Mouse (Mus musculus) C2C12 (cell line): ENCODE measurements around the gene Adgrb2. TPM values are rescaled to one million over a fixed set of nuclear protein-coding genes. Genes with fewer than 3 reads are reported as not detected.

Experiments used
- H3K27me3 ChIP-seq: one replicate; pipeline ENCODE4 v1.6.1; 2011; ENCODE audit not compliant: control insufficient read depth, insufficient read depth, insufficient read length
- H3K36me3 ChIP-seq: one replicate; pipeline ENCODE4 v1.6.1; 2011; ENCODE audit not compliant: control insufficient read depth, insufficient read depth
- H3K4me3 ChIP-seq: one replicate; pipeline ENCODE4 v1.5.1; 2011; ENCODE audit warnings: mild to moderate bottlenecking, control low read depth; ENCODE audit not compliant: poor library complexity, insufficient read depth, severe bottlenecking
- H3K79me2 ChIP-seq: one replicate; pipeline ENCODE4 v1.6.1; 2011; ENCODE audit not compliant: control insufficient read depth, insufficient read depth
- H3K79me3 ChIP-seq: one replicate; pipeline ENCODE4 v1.6.1; 2011; ENCODE audit warnings: low read depth, control low read depth
- H3ac ChIP-seq: one replicate; pipeline ENCODE3; 2011; ENCODE audit warnings: low read depth; ENCODE audit not compliant: control insufficient read depth, insufficient read length
- CEBPB ChIP-seq: IDR thresholded peaks from one replicate; pipeline ENCODE4 v1.6.1; 2011; ENCODE audit warnings: low read depth, mild to moderate bottlenecking, control low read depth, moderate library complexity
- CTCF ChIP-seq: IDR thresholded peaks from one replicate; pipeline ENCODE4 v1.5.1; 2011; ENCODE audit not compliant: control insufficient read depth, insufficient read depth, insufficient read length
- FOSL1 ChIP-seq: IDR thresholded peaks from one replicate; pipeline ENCODE4 v1.8.0; 2011; ENCODE audit warnings: mild to moderate bottlenecking, low read length; ENCODE audit not compliant: poor library complexity, insufficient read depth, severe bottlenecking
- MAX ChIP-seq: IDR thresholded peaks from one replicate; pipeline ENCODE4 v1.6.1; 2011; ENCODE audit warnings: mild to moderate bottlenecking, control low read depth
- MYOD1 ChIP-seq: IDR thresholded peaks from one replicate; pipeline ENCODE4 v1.6.1; 2011; ENCODE audit warnings: low read depth; ENCODE audit not compliant: control insufficient read depth, insufficient read length
- MYOG ChIP-seq: IDR thresholded peaks from one replicate; pipeline ENCODE4 v1.6.1; 2011; ENCODE audit not compliant: control insufficient read depth, insufficient read length; ENCODE audit errors: extremely low read depth
- USF1 ChIP-seq: IDR thresholded peaks from one replicate; pipeline ENCODE4 v1.6.1; 2011; ENCODE audit warnings: low read depth, mild to moderate bottlenecking, control low read depth, moderate library complexity
- polyA plus RNA-seq: library from polyadenylated mRNA; unstranded; fragments of >200 nt; fragmentation: generic; extraction: Trizol; gene quantifications from one replicate; pipeline ENCODE4 v1.2.1, GENCODE M21; 2012; ENCODE audit warnings: missing spikeins

Gene Adgrb2
- polyA plus RNA-seq, 1 experiment, result 0.06 TPM

DNA sequence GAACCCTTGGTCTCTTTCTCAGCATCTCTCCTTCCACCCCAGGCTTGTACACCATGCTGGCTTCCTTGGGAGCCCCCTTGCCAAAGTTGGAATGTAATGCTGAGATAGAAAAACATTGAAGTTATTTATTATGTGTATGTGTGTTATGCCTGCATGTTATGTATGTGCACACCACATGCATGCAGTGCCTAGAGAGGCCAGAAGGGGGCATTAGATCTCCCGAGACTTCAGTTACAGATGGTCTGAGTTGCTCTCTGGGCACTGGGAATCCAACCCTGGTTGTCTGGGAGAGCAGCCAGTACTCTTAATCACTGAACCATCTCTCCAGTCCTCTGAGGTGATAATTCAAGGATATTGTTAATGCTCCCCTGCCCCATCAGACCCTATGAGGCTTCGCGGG is 67.6 kb downstream of the Adgrb2 start:
- no peaks in the 10 kb centered on the region for H3K79me2 ChIP-seq
- TF ChIP-seq FOSL1 (no peak), MYOD1 (no peak), CTCF (no peak), USF1 (no peak)
- no peak overlapping the region for H3ac ChIP-seq
- no peak overlapping the region for H3K4me3 ChIP-seq
- no peaks in the 10 kb centered on the region for H3K36me3 ChIP-seq
- H3K79me3 ChIP-seq, result no peaks in the 10 kb centered on the region
- no peaks in the 10 kb centered on the region for H3K27me3 ChIP-seq

DNA sequence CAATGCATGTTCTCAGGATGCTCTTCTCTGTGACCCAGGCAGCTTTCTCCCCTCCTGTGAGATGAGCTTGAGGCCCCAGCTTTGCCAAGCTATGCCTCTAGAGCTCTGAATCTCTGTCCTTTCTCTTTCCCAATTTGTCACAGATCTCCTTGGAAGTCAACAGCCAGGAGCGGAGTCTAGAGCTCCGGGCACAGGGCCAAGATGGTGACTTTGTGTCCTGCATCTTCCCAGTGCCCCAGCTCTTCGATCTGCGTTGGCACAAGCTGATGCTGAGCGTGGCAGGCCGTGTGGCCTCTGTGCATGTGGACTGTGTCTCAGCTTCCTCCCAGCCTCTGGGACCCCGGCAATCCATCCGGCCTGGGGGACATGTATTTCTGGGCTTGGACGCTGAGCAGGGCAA is 68.4 kb downstream of the Adgrb2 start:
- no peaks in the 10 kb centered on the region for H3K27me3 ChIP-seq
- H3K36me3 ChIP-seq, result no peaks in the 10 kb centered on the region
- no peak overlapping the region for H3ac ChIP-seq
- no peak for TF ChIP-seq USF1
- TF ChIP-seq MAX, result no peak
- TF ChIP-seq MYOG, result no peak
- no peak for TF ChIP-seq MYOD1
- no peak for TF ChIP-seq FOSL1
- no peak for TF ChIP-seq CEBPB
- no peak for TF ChIP-seq CTCF
- H3K4me3 ChIP-seq, result no peak overlapping the region
- no peaks in the 10 kb centered on the region for H3K79me2 ChIP-seq
- H3K79me3 ChIP-seq, result no peaks in the 10 kb centered on the region

DNA sequence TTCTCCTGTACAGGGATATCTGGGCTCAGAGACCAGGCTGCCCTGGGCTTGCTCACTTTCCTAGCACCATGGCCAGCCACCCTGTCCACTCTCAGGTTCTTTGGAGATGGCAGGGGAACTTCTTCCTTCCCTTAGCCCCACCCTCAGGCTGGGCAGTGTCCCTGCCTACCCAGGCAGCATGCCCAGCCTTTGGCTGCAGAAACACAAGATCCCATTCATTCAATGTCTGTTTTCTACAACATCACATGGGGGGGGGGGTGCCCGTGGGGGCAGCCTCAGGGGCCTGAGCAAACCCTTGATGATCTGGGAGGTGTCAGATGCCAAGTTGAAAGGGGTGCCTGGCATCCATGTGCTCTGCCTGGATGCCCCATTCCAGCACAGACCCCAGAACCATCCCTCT is 70.1 kb downstream of the Adgrb2 start:
- no peaks in the 10 kb centered on the region for H3K27me3 ChIP-seq
- TF ChIP-seq CEBPB (no peak), USF1 (no peak), CTCF (no peak), MYOG (no peak), FOSL1 (no peak), MYOD1 (no peak), MAX (no peak)

DNA sequence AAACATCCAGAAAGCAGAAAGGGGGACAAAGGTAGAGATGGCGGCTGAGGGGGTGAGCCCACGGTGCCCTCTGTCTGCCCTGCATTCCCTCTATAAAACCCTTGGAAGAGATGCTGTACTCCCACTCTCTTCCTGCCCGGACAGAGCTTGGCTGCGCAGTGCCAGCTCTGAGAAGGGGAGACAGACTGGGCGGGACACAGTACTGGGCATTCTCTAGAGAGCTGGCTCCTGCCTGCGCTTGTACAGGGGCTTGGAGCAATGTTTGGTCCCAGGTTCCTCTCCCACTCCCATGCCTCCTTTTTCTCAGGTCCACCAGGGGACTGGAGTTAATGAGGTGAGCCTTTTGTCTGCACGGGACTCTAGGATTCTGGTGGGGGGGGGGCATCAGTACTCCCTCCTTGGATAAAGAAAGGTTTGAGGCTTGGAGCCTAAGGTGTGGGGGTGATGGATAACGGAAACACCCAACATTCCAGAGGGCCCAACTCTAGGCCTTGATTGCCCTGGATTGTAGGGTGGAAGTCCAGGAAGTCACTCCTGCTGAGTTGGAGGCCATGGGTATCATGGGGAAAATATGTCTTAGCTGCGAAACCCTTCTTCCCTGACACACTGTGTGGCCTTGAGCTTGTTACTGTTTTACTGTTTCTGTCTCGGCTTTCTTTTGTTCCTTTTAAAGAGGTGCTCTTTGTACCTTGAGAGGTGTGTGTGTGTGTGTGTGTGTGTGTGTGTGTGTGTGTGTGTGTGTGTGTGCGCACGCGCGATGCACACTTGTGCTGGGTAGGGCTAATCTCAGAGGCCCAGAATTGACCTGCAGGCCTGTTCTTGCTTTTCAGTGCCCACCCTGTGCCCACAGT is 70.7 kb downstream of the Adgrb2 start:
- H3ac ChIP-seq, result no peak overlapping the region
- H3K4me3 ChIP-seq, result no peak overlapping the region
- TF ChIP-seq MYOG, result no peak
- no peak for TF ChIP-seq USF1
- no peak for TF ChIP-seq CTCF
- TF ChIP-seq MYOD1, result no peak
- no peak for TF ChIP-seq MAX
- no peak for TF ChIP-seq CEBPB
- TF ChIP-seq FOSL1, result no peak
- H3K79me2 ChIP-seq, result no peaks in the 10 kb centered on the region
- H3K79me3 ChIP-seq, result no peaks in the 10 kb centered on the region
- no peaks in the 10 kb centered on the region for H3K27me3 ChIP-seq
- H3K36me3 ChIP-seq, result peaks cover 5% of the 10 kb centered on the region

More for the DNA sequence above, 70.1 kb downstream of the Adgrb2 start:
- H3K79me2 ChIP-seq, result no peaks in the 10 kb centered on the region
- no peak overlapping the region for H3ac ChIP-seq
- H3K79me3 ChIP-seq, result no peaks in the 10 kb centered on the region
- no peak overlapping the region for H3K4me3 ChIP-seq
- peaks cover 5% of the 10 kb centered on the region for H3K36me3 ChIP-seq

DNA sequence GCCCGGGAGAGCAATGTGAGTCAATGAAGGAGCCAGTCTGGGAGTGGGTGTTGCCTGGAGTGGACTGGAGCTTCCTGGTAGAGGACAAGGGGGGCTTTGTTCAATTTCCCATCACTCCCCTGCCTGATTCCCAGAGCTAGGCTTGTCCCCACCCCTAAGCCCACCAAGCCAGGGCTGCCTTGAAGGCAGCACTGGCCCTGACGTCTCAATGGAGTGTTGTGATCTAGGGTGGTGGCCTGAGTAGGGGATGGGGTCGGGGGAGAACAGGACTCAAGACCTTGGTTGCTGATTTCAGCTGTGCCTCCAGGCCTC is 71.3 kb downstream of the Adgrb2 start:
- H3K36me3 ChIP-seq, result peaks cover 5% of the 10 kb centered on the region
- H3ac ChIP-seq, result no peak overlapping the region
- no peaks in the 10 kb centered on the region for H3K79me2 ChIP-seq
- no peak overlapping the region for H3K4me3 ChIP-seq
- H3K79me3 ChIP-seq, result no peaks in the 10 kb centered on the region
- no peaks in the 10 kb centered on the region for H3K27me3 ChIP-seq
- TF ChIP-seq MYOD1, result no peak
- TF ChIP-seq FOSL1, result no peak

DNA sequence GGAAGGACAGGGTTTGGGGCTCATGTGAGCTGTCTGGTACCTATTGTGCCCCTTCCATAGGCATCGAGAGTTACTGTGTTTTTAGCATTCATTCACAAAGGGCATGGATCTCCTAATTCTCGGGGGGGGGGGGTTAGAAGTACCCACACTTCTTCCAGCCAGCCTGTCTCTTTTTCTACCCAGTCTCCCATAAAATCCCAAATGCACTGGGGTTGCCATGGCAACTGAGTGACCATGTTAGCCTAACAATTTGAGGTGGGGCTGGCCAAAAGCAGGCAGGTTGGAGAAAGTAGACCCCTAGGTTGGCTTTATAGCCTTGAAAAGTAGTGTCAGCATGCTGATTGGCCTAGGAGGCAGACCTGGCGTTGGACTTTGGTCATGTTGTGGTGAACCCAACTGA is 71.8 kb downstream of the Adgrb2 start:
- Histone ChIP-seq H3K79me3 (no peaks in the 10 kb centered on the region), H3K79me2 (no peaks in the 10 kb centered on the region), H3ac (no peak overlapping the region), H3K36me3 (peaks cover 5% of the 10 kb centered on the region), H3K4me3 (no peak overlapping the region), H3K27me3 (no peaks in the 10 kb centered on the region)
- no peak for TF ChIP-seq CTCF
- no peak for TF ChIP-seq FOSL1
- no peak for TF ChIP-seq MYOD1
- TF ChIP-seq USF1, result no peak
- no peak for TF ChIP-seq MAX
- no peak for TF ChIP-seq MYOG
- no peak for TF ChIP-seq CEBPB
